Mouse (Mus musculus) hindbrain, embryonic 11.5 days (tissue): ENCODE data around the gene Six3. TPM values are rescaled to one million over a fixed set of nuclear protein-coding genes. Genes with fewer than 3 reads are reported as not detected.

Experiments used
- ATAC-seq: fragments of 200-750 bp; cut with Nextera tagmentation; 2 replicates; pipeline ENCODE4 v1.8.0; 2017; ENCODE audit warnings: mild to moderate bottlenecking, moderate TSS enrichment, moderate library complexity; ENCODE audit not compliant: low FRiP score
- DNase-seq: peaks from one replicate; pipeline ENCODE4 v3.0.0-alpha.2; 2015; ENCODE audit warnings: low spot score
- H3K27ac ChIP-seq: fragments of 300-500 bp; sonication (generic); 2 replicates; pipeline ENCODE4 v1.5.1; 2014; ENCODE audit warnings: mild to moderate bottlenecking, low read depth, low read length
- H3K27me3 ChIP-seq: fragments of 300-500 bp; sonication (generic); 2 replicates; pipeline ENCODE4 v1.6.1; 2014; ENCODE audit warnings: mild to moderate bottlenecking, low read length, moderate library complexity, mixed read lengths; ENCODE audit not compliant: control insufficient read depth, insufficient read depth
- H3K36me3 ChIP-seq: fragments of 300-500 bp; sonication (generic); 2 replicates; pipeline ENCODE4 v1.6.1; 2014; ENCODE audit warnings: mild to moderate bottlenecking, low read length, moderate library complexity, mixed read lengths; ENCODE audit not compliant: control insufficient read depth, insufficient read depth
- H3K4me1 ChIP-seq: fragments of 300-500 bp; sonication (generic); replicated peaks from 2 replicates; pipeline ENCODE4 v1.6.1; 2014; ENCODE audit warnings: low read length, mixed read lengths; ENCODE audit not compliant: control insufficient read depth, insufficient read depth
- H3K4me2 ChIP-seq: fragments of 300-500 bp; sonication (generic); replicated peaks from 2 replicates; pipeline ENCODE4 v1.6.1; 2014; ENCODE audit warnings: mild to moderate bottlenecking, low read depth, low read length
- H3K4me3 ChIP-seq: fragments of 300-500 bp; sonication (generic); 2 replicates; pipeline ENCODE4 v1.5.1; 2014; ENCODE audit warnings: low read depth, low read length
- H3K9ac ChIP-seq: fragments of 300-500 bp; sonication (generic); 2 replicates; pipeline ENCODE4 v1.6.1; 2014; ENCODE audit warnings: low read depth, low read length
- H3K9me3 ChIP-seq: fragments of 300-500 bp; sonication (generic); 2 replicates; pipeline ENCODE4 v1.6.1; 2016; ENCODE audit warnings: low read length; ENCODE audit not compliant: control insufficient read depth
- WGBS: fragments of 180-500 bp; shearing (Covaris S2); extraction: QIAGEN DNeasy Blood & Tissue Kit; methylation state at CpG from one replicate; pipeline ENCODE4 v1.1.7; 2014; 5-methylcytosine and 5-hydroxymethylcytosine counted together
- polyA plus RNA-seq: library from polyadenylated mRNA; unstranded; fragments of >200 nt; fragmentation: Nextera tagmentation; extraction: Ambion mirVana; gene quantifications from 2 replicates; pipeline ENCODE4 v1.2.1, GENCODE M21; 2014

The Six3 gene
- polyA plus RNA-seq, 1 experiment from 2014 or later = 0.09 TPM

- WGBS = under 1% methylated on average over 41 of the region's 41 CpGs
- Histone ChIP-seq H3K4me1 (peaks cover 2% of the 10 kb centered on the region; the same call in 1 of the 2 replicates), H3K27me3 (peaks cover 99% of the 10 kb centered on the region), H3K4me2 (no peak overlapping the region), H3K27ac (no peak overlapping the region), H3K4me3 (no peak overlapping the region), H3K9me3 (no peaks in the 10 kb centered on the region), H3K9ac (no peak overlapping the region), H3K36me3 (no peaks in the 10 kb centered on the region)
- peak; percentile 52 for DNase-seq
- no peak for ATAC-seq
These were observed 3.4 kb downstream of the Six3 start for GRCm38 (mm10) chr17:85616526-85617500.

- H3K27ac ChIP-seq = no peak overlapping the region
- peak; percentile 69 for DNase-seq
- H3K4me1 ChIP-seq = peaks cover 2% of the 10 kb centered on the region; the same call in 1 of the 2 replicates
- H3K36me3 ChIP-seq = no peaks in the 10 kb centered on the region
- H3K27me3 ChIP-seq = peaks cover 98% of the 10 kb centered on the region
- H3K4me3 ChIP-seq = 0 out of 2 replicates have a peak overlapping the region, but pooled peaks have one; percentile 4
- no peak overlapping the region for H3K9ac ChIP-seq
- under 1% methylated on average over 29 of the region's 36 CpGs for WGBS
- no peaks in the 10 kb centered on the region for H3K9me3 ChIP-seq
- ATAC-seq = peak; percentile 15; the same call in 1 of the 2 replicates
- H3K4me2 ChIP-seq = 0 out of 2 replicates have a peak overlapping the region, but pooled peaks have one; percentile 1
These were observed 4.4 kb downstream of the Six3 start for GRCm38 (mm10) chr17:85617566-85618358.

DNA sequence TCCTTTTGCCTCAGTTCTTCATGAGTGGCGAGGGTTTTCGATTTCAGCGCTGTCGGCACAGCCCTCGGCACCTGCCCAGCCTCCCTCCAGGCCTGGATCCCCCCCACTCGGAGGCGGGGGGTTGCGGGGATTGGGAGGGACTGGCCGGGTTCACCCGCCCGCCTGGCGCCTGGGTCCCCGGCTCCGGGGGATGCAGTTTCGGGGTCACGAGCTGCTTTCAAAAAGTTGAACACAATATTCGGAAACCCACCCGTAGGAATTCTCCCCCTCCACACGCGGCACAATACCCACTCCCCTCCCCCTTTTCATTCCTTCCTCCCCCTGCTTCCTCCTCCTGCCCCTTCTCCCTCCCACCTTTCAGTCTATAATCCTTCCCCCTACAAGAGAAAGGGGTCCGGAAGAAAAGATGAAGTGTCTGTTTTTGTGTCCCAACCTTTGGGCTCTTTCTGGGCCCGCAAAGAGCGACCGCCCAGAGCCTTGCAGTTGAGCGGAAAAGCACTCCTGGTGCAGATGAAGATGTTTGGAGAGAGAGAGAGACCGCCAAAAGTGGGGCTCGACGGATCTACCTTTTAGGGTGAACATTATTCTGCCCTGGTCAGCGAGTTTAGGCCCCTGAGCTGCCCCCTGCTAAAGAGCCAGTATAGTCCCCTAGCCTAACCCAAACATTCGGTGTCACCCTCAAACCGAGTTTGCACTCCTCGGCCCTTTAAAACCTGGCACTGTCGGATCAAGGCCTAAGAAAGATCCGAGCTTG lies 5.1 kb downstream of the Six3 start:
- Histone ChIP-seq H3K27me3 (peaks cover 98% of the 10 kb centered on the region), H3K27ac (no peak overlapping the region), H3K4me1 (peaks cover 4% of the 10 kb centered on the region; the same call in 1 of the 2 replicates), H3K36me3 (no peaks in the 10 kb centered on the region), H3K9me3 (no peaks in the 10 kb centered on the region), H3K9ac (no peak overlapping the region), H3K4me2 (no peak overlapping the region), H3K4me3 (0 out of 2 replicates have a peak overlapping the region, but pooled peaks have one; percentile 4)
- under 1% methylated on average over 34 of the region's 34 CpGs for WGBS
- ATAC-seq (no peak), DNase-seq (no peak)

DNA sequence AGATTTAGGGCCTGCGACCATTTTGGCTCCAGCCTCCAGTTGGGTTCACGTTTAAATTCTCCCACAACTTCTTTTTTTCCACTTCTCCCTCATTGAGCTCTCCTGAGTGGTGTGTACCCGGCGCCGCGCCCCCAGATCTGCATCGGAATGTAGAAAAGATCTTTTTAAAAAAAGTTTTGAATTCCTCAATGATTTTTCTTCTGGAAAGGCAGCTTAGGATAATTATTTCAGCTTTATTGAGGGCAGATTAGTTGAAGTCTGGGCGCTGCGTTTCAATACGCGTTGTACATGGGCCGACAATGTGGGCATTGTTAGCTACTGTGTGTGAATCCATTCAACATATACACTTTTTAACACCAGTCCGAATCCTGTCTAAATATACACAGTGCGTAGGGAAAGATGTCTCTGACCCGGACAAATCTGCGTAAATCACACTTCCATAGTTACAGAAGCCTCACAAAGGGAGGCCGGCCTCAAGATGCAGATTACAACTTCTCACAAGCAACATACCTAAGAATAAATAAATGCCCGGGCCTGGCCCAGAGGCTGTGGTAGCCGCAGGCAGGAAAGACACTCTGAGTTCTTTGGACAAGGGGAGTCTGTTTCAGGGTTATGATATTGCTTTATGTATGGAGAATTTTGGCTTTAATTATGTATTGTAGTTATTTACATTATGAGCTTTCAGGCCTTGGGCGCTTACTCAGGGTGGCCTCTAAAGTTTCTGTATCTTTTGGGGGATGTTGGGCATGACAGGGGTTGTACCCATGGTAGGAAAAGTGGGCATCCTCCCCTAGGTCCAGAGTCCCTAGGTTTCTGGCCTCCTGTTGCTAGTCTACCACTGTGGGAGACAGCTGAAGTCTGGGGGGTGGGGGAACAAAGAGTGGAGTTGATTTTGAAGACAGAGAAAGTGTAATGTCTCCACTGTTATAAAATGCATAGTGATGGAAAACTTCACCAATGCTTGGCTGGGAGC lies 6.0 kb downstream of the Six3 start:
- no peak overlapping the region for H3K9ac ChIP-seq
- H3K4me1 ChIP-seq = peaks cover 4% of the 10 kb centered on the region; the same call in 1 of the 2 replicates

DNA sequence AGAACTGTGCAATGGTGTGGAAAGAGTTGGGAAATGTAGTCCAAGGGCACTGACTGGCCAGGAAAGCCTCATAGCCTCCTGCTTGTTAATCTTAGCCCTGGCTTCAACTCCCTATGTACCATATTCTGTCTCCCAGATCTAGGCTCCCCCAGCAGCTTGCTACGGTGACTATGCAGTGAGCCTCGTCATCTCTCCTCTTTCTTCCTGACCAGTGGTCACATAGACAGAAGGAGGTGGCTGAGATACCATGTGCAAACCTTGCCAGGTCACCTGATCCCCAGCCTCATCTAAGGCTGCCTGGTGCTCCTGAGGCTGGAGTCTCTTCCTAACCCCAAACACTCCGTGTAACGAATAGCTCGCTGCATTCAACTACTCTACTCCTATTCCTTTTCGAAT lies 6.7 kb downstream of the Six3 start:
- Histone ChIP-seq H3K36me3 (no peaks in the 10 kb centered on the region), H3K4me1 (peaks cover 4% of the 10 kb centered on the region; the same call in 1 of the 2 replicates), H3K4me2 (no peak overlapping the region), H3K27ac (no peak overlapping the region), H3K4me3 (no peak overlapping the region), H3K9me3 (no peaks in the 10 kb centered on the region), H3K9ac (no peak overlapping the region), H3K27me3 (peaks cover 89% of the 10 kb centered on the region)
- DNase-seq (peak; percentile 54), ATAC-seq (no peak)
- under 1% methylated on average over 6 of the region's 6 CpGs for WGBS

More for the DNA sequence above, 6.0 kb downstream of the Six3 start:
- Histone ChIP-seq H3K36me3 (no peaks in the 10 kb centered on the region), H3K27ac (no peak overlapping the region), H3K27me3 (peaks cover 94% of the 10 kb centered on the region), H3K4me2 (no peak overlapping the region), H3K9me3 (no peaks in the 10 kb centered on the region), H3K4me3 (no peak overlapping the region)
- DNase-seq (peak; percentile 55), ATAC-seq (no peak)
- WGBS = 1% methylated on average over 20 of the region's 20 CpGs

DNA sequence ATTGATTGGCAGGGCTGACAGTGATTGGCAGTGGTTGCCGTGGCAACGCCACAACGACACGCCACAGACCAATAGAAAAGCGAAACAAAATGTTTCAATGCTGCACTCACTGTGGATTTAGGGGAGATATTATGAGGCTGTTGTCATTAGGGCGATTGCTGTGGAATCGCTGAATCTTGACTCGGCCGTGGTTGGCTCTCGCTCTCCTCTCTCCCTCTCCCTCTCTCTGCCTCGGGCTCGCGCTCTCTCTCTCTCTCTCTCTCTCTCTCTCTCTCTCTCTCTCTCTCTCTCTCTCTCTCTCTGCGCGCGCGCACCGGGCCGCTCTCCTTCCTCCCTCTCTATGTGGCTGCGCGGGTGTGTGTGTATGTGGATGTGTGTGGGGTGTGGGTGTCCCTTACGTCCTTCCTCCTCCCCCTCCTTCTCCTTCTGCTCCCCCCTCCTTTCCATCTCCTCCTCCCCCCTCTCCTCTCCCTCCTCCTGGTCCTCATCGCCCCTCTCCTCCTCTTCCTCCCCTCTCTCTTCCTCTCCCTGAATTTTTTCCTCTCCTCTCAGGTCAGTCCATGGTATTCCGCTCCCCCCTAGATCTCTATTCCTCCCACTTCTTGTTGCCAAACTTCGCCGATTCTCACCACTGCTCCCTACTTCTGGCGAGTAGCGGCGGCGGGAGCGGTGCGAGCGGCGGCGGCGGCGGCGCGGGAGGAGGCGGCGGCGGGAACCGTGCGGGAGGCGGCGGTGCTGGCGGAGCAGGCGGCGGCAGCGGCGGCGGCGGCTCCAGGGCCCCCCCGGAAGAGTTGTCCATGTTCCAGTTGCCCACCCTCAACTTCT lies 7.5 kb downstream of the Six3 start:
- Histone ChIP-seq H3K9ac (no peak overlapping the region), H3K4me1 (peaks cover 4% of the 10 kb centered on the region; the same call in 1 of the 2 replicates), H3K9me3 (no peaks in the 10 kb centered on the region), H3K27me3 (peaks cover 89% of the 10 kb centered on the region), H3K4me2 (peak overlapping the region; percentile 29), H3K4me3 (no peak overlapping the region), H3K36me3 (no peaks in the 10 kb centered on the region), H3K27ac (no peak overlapping the region)
- DNase-seq = peak; percentile 58
- no peak for ATAC-seq
- 1% methylated on average over 47 of the region's 54 CpGs for WGBS
